Mouse (Mus musculus): ENCODE results near the gene Tff1.

Tff1 gene

DNA sequence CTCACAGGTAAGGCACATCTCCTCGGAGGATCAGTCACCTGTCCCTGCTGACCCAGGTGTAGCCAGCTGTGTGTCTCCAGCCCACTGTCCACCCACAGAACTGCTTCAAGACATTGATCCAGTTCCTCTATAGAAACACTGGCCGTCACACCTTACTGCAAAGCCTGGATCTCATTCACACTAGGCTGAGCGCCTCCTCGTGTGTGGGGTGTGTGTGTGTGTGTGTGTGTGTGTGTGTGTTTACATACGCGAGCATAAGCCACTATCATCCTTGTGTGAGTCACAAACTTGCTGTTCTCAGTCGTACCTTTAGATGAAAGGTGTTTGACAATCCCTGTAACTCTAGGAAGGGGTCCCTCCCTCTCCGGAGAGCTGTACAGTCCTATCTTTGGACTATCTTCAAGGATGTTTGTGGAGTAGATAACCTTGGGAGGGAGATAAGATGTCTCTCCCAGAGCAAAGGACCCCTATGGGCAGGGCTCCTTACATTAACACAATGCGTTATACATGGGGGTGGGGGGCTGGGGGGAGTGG, 12.0 kb downstream of the Tff1 start:
- DNase-seq = no peak

GRCm38 (mm10) chr17:31152512-31152911, 12.6 kb downstream of the Tff1 start:
- no peak for DNase-seq

GRCm38 (mm10) chr17:31145998-31146397, 19.1 kb downstream of the Tff1 start:
- DNase-seq = no peak

- DNase-seq = peak; percentile 15
Measured at GRCm38 (mm10) chr17:31144040-31145037, 20.7 kb downstream of the Tff1 start, which contains the start of gene Tff2. Gene Tff2, minus strand, starts transcription at chr17:31144282.

- DNase-seq = no peak
Measured at GRCm38 (mm10) chr17:31142116-31142515, 23.0 kb downstream of the Tff1 start.

GRCm38 (mm10) chr17:31138398-31138797, 26.7 kb downstream of the Tff1 start:
- peak; percentile 54 for DNase-seq

GRCm38 (mm10) chr17:31136821-31137220, 28.3 kb downstream of the Tff1 start:
- DNase-seq = no peak

- no peak for DNase-seq
Measured at GRCm38 (mm10) chr17:31136291-31136690, 28.8 kb downstream of the Tff1 start.

DNA sequence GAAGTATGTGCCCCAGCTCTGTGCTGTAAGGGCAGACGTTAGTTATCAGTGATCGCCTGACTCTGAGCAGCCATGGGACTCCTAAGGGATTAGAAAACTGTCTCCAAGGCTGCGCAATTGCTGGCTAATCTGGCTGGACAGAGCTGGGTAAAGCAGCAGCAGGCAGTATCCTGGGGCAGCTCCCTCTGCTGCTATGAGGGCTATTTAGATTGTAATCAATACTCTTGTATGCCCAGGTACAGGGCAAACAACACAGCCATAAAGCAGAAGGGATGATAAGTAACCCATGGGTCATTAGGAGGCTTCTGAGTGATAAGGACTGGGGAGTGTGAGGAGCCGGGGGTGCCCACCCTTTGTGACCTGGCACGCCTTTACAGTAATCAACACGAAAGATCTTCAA, 30.2 kb downstream of the Tff1 start:
- no peak for DNase-seq

DNA sequence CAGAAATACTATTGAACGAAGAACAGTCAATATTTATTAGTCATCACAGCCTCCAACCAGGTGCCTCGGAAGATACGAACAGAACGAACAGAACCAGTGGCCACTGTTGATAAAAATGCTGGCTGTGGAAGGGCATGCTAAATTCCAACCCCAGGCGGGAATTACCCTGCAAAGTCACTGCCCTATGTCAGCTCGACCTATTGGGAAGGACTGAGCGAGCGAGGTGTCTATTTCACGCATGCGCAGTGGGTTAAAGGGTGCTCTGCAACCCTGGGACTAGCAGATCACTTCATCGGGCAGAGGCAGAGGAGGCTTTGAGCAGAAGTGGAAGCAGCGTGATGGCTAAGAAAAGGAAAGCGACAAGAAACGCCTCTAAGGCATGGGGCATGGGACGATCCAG, 31.3 kb downstream of the Tff1 start:
- DNase-seq = peak; percentile 41

GRCm38 (mm10) chr17:31131269-31131821, 33.7 kb downstream of the Tff1 start:
- no peak for DNase-seq

- no peak for DNase-seq
Measured at GRCm38 (mm10) chr17:31129452-31129851, 35.6 kb downstream of the Tff1 start, which contains the start of gene Tff3. Gene Tff3, minus strand, starts transcription at chr17:31129646.

DNA sequence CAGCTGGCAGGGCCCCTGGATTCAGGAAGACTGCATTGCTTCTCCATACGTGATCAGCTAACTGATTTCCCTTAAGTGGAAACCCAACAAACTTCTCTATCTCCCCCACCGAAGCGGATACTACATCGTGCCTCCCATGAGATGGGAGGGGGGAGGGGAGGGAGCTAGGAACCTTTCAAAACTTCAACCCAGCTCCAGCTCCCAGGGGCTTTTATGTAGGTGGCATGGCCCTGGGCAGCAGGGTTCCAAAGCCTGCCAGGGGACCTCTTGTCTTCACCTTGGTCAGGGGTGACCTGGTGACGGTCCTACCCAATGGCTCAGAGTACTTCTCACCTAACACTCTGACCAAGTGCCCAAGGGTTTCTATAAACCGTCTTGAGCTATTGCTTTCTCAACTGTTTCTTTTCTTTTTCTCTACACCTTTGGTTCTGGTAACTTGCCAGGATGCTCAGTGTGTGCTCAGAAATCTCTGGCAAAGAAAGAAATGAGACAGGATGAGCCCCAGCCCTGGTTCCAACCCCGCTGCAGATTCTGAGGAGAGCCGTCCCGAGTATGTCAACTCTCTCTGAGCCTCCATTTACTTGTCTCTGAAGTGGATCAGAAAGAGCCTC, 36.3 kb downstream of the Tff1 start:
- no peak for DNase-seq

GRCm38 (mm10) chr17:31125548-31126266, 39.4 kb downstream of the Tff1 start:
- no peak for DNase-seq

DNA sequence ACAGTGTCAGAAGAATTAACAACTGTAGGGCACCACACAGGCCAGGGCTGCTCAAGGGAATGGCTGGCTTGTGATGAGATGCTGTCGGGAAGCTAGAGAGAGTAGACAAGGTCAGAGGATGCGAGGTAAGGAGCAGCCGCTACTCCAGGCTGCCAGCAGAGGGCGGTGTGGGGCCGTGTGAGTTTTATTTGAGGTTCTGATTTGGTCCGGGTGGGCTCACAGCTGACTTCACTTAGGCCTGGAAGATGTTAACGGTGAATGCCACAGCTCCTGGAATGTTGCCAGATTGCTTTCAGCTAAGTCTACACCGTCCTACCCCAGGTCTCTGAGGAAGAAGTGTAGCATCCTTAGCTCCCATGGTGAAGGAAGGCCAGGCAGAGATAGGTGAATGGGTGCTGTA, 43.1 kb downstream of the Tff1 start:
- DNase-seq = peak; percentile 74

DNA sequence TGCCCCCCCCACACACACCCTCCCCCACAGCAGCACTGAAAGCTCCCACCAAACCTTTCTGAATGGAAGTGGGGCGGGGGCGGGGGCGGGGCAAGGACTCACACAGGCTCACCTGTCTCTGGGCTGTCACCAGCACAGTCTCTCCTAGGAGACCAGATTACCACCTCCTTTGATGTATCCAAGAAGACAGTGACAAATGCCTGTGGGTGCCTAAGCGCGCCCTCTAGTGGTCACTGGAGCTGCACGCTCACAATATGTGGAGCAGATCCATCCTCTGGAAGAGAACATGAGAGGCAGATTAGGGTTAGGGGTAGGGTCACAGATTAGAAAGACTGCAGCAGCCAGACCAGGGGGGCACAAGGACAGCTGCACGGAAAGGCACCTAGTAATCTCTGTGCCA, 45.6 kb downstream of the Tff1 start:
- DNase-seq = peak; percentile 87

GRCm38 (mm10) chr17:31117946-31118345, 47.1 kb downstream of the Tff1 start:
- DNase-seq = no peak

DNA sequence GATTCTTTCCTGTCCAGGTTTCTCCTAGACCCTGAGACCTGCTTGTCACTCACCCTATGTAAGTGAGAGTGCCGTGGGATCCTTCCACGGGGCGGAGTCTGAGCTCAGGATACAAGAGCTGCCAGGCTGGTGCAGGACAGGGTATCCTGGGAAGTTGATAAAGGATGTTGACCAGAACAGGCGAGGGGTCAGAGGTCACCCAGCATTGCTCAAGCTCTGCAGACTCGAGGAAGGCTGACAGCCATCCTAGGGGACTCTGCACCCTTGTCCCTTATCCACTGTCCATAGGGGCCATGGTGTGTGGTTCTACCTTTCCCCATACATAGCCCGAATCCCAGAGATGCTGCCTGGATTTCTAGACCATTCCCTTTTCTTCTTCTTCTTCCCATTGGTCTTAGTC, 49.0 kb downstream of the Tff1 start:
- DNase-seq = no peak

- no peak for DNase-seq
Measured at GRCm38 (mm10) chr17:31113191-31113856, 51.8 kb downstream of the Tff1 start.

Data from liver (tissue).